Comparison of ENCODE assay signal across 13 mouse cellular contexts in genomic region chr1:51696471-51696870, GRCm38 (mm10).
DNase-seq lines count a peak whose midpoint lies in the region; ATAC-seq lines count a peak whose summit lies in the region.
"Had no signal": no experiment of that assay in that cellular context is flagged by ENCODE, and none has a peak within 500 bp of the region (broad histone marks: within the 10 kb centered on the region; RNA-seq: fewer than 3 reads in every experiment).

No protein-coding gene starts in this region.

- H3K4me1 ChIP-seq in heart, embryonic 10.5 days, result peaks cover 12% of the 10 kb centered on the region; the same call in 1 of the 2 replicates
- peaks cover 11% of the 10 kb centered on the region for H3K4me1 ChIP-seq in neural tube, embryonic 13.5 days (replicated peaks)
- peaks cover 30% of the 10 kb centered on the region for H3K4me1 ChIP-seq in midbrain, embryonic 10.5 days

- H3K9me3 ChIP-seq in heart, embryonic 10.5 days, result no peaks in the 10 kb centered on the region
- no peaks in the 10 kb centered on the region for H3K9me3 ChIP-seq in neural tube, embryonic 13.5 days
- H3K9me3 ChIP-seq in midbrain, embryonic 10.5 days (replicated peaks), result no peaks in the 10 kb centered on the region
- H3K9me3 ChIP-seq: embryonic facial prominence, embryonic 13.5 days; limb, embryonic 15.5 days; stomach, embryonic 15.5 days had no signal

- 0 out of 2 replicates have a peak overlapping the region, but pooled peaks have one; percentile 79 for H3K27ac ChIP-seq in heart, embryonic 10.5 days
- H3K27ac ChIP-seq in neural tube, embryonic 13.5 days (replicated peaks), result peak overlapping the region; percentile 72; the same call in 1 of the 2 replicates
- H3K27ac ChIP-seq in midbrain, embryonic 10.5 days (replicated peaks), result peak overlapping the region; percentile 73; the same call in 1 of the 2 replicates
- H3K27ac ChIP-seq: embryonic facial prominence, embryonic 13.5 days; stomach, embryonic 15.5 days had no signal

- H3K9ac ChIP-seq in neural tube, embryonic 13.5 days, result no peak overlapping the region
- H3K9ac ChIP-seq: embryonic facial prominence, embryonic 13.5 days; limb, embryonic 15.5 days; stomach, embryonic 15.5 days had no signal

- intact Hi-C loops in heart, postnatal 25 days (cut with DNase I), result no loop called here

- no peaks in the 10 kb centered on the region for H3K36me3 ChIP-seq in heart, embryonic 10.5 days
- H3K36me3 ChIP-seq in neural tube, embryonic 13.5 days, result no peaks in the 10 kb centered on the region
- H3K36me3 ChIP-seq in midbrain, embryonic 10.5 days, result no peaks in the 10 kb centered on the region
- H3K36me3 ChIP-seq: embryonic facial prominence, embryonic 13.5 days; limb, embryonic 15.5 days; stomach, embryonic 15.5 days had no signal

- H3K27me3 ChIP-seq in heart, embryonic 10.5 days (ENCODE audit: insufficient read depth, poor library complexity, severe bottlenecking), result no peaks in the 10 kb centered on the region
- H3K27me3 ChIP-seq in neural tube, embryonic 13.5 days, result 0 out of 2 replicates have a peak, but pooled peaks cover 5% of the 10 kb centered on the region
- H3K27me3 ChIP-seq in midbrain, embryonic 10.5 days (ENCODE audit: low read depth, poor library complexity, severe bottlenecking), result peaks cover 76% of the 10 kb centered on the region
- H3K27me3 ChIP-seq: limb, embryonic 15.5 days; stomach, embryonic 15.5 days had no signal

- peak; percentile 22 for DNase-seq in heart, embryonic 10.5 days (ENCODE audit: low spot score)
- DNase-seq in heart, postnatal 25 days (ENCODE audit: low spot score), result no peak
- no peak for DNase-seq in neural tube, embryonic 10.5 days (ENCODE audit: extremely low spot score, low spot score)
- DNase-seq in midbrain, embryonic 10.5 days (ENCODE audit: low spot score), result no peak
- no peak for DNase-seq in right cerebral cortex, adult 2 months (ENCODE audit: low spot score in 2 of 2)
- no peak for DNase-seq in urinary bladder, postnatal 10 days (ENCODE audit: low spot score)
- DNase-seq: kidney, adult 9 months; right cerebral cortex, postnatal 14 days; thymus, adult 2 months had no signal

- no peak overlapping the region for H3K4me3 ChIP-seq in heart, embryonic 10.5 days
- no peak overlapping the region for H3K4me3 ChIP-seq in neural tube, embryonic 13.5 days
- H3K4me3 ChIP-seq in midbrain, embryonic 10.5 days, result no peak overlapping the region

- no peak for ATAC-seq in neural tube, embryonic 13.5 days (ENCODE audit: low read depth)

- WGBS in heart, embryonic 10.5 days, result 83% methylated on average over 2 of the region's 2 CpGs
- WGBS in neural tube, embryonic 13.5 days, result 33% methylated on average over 2 of the region's 2 CpGs
- 63% methylated on average over 2 of the region's 2 CpGs for WGBS in midbrain, embryonic 10.5 days

- H3K4me2 ChIP-seq in neural tube, embryonic 13.5 days, result no peak overlapping the region
